Mouse (Mus musculus) neural tube, embryonic 15.5 days (tissue): ENCODE data around the gene Rab10. TPM values are rescaled to one million over a fixed set of nuclear protein-coding genes. Genes with fewer than 3 reads are reported as not detected.
A peak's percentile ranks its signal among the peaks of the same experiment; 100 is the strongest.
"Not testable (repeated sequence)": the region's sequence is repeated elsewhere in the genome, so short reads cannot be mapped to it uniquely, and the experiment has no call there.

Experiments
- ATAC-seq: fragments of 200-750 bp; cut with Nextera tagmentation; 2 replicates; pipeline ENCODE4 v1.8.0; 2017; ENCODE audit warnings: mild to moderate bottlenecking, moderate TSS enrichment, moderate library complexity; ENCODE audit not compliant: low FRiP score
- H3K27ac ChIP-seq: fragments of 300-500 bp; sonication (generic); replicated peaks from 2 replicates; pipeline ENCODE4 v1.5.1; 2015; ENCODE audit warnings: mild to moderate bottlenecking, inconsistent platforms
- H3K27me3 ChIP-seq: fragments of 300-500 bp; sonication (generic); replicated peaks from 2 replicates; pipeline ENCODE4 v1.6.1; 2015; ENCODE audit warnings: inconsistent platforms
- H3K36me3 ChIP-seq: fragments of 300-500 bp; sonication (generic); 2 replicates; pipeline ENCODE4 v1.6.1; 2015; ENCODE audit warnings: inconsistent platforms
- H3K4me1 ChIP-seq: fragments of 300-500 bp; sonication (generic); 2 replicates; pipeline ENCODE4 v1.6.1; 2015; ENCODE audit warnings: inconsistent platforms
- H3K4me2 ChIP-seq: fragments of 300-500 bp; sonication (generic); 2 replicates; pipeline ENCODE4 v1.6.1; 2015; ENCODE audit warnings: inconsistent platforms, mild to moderate bottlenecking, moderate library complexity
- H3K4me3 ChIP-seq: fragments of 300-500 bp; sonication (generic); replicated peaks from 2 replicates; pipeline ENCODE4 v1.5.1; 2015; ENCODE audit warnings: mild to moderate bottlenecking, inconsistent platforms
- H3K9ac ChIP-seq: fragments of 300-500 bp; sonication (generic); replicated peaks from 2 replicates; pipeline ENCODE4 v1.6.1; 2015; ENCODE audit warnings: mild to moderate bottlenecking, inconsistent platforms
- H3K9me3 ChIP-seq: fragments of 300-500 bp; sonication (generic); replicated peaks from 2 replicates; pipeline ENCODE4 v1.6.1; 2016; ENCODE audit warnings: inconsistent platforms
- WGBS: fragments of 180-500 bp; shearing (Covaris S2); methylation state at CpG from one replicate; pipeline ENCODE4 v1.1.7; 2015; ENCODE audit warnings: mixed read lengths; 5-methylcytosine and 5-hydroxymethylcytosine counted together
- polyA plus RNA-seq: library from polyadenylated mRNA; unstranded; fragments of >200 nt; fragmentation: Nextera tagmentation; extraction: Ambion mirVana; gene quantifications from 2 replicates; pipeline ENCODE4 v1.2.1, GENCODE M21; 2015

Rab10 gene
- polyA plus RNA-seq, 1 experiment from 2014 or later = 148 TPM

DNA sequence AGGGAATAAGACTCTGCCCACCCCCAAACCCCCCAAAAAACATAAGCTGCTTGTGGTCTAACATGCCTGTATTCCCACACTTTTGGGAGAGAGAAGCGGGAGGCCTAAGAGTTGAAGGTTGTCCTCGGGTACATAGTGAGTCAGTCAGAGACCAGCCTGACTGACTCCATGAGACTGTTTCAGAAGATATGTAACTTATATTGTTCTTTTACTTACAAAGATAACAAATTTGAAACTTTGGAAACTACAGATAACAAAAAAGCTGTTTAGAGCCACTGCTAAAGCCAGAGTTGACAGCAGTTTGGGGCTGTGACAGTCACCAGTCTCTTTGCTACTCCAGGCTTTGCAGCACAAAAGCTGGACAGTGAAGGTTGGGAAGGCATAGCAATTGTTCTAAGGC is 15.5 kb upstream of the Rab10 start:
- H3K27ac ChIP-seq = no peak overlapping the region
- no peak overlapping the region for H3K9ac ChIP-seq
- WGBS = 93% methylated on average over 2 of the region's 2 CpGs
- no peak overlapping the region for H3K4me3 ChIP-seq
- H3K9me3 ChIP-seq = no peaks in the 10 kb centered on the region
- H3K36me3 ChIP-seq = no peaks in the 10 kb centered on the region
- H3K27me3 ChIP-seq = no peaks in the 10 kb centered on the region
- H3K4me1 ChIP-seq = no peaks in the 10 kb centered on the region
- no peak for ATAC-seq
- no peak overlapping the region for H3K4me2 ChIP-seq

GRCm38 (mm10) chr12:3323241-3323640 is 13.5 kb upstream of the Rab10 start:
- Histone ChIP-seq H3K9ac (no peak overlapping the region), H3K9me3 (no peaks in the 10 kb centered on the region), H3K4me1 (no peaks in the 10 kb centered on the region), H3K4me3 (no peak overlapping the region), H3K27ac (no peak overlapping the region), H3K36me3 (no peaks in the 10 kb centered on the region), H3K4me2 (no peak overlapping the region), H3K27me3 (no peaks in the 10 kb centered on the region)
- no peak for ATAC-seq
- WGBS = 83% methylated on average over 6 of the region's 6 CpGs

GRCm38 (mm10) chr12:3319377-3319776 is 9.6 kb upstream of the Rab10 start:
- Histone ChIP-seq H3K27ac (no peak overlapping the region), H3K4me3 (no peak overlapping the region), H3K4me1 (no peaks in the 10 kb centered on the region), H3K27me3 (no peaks in the 10 kb centered on the region), H3K9ac (no peak overlapping the region), H3K4me2 (no peak overlapping the region), H3K36me3 (no peaks in the 10 kb centered on the region), H3K9me3 (no peaks in the 10 kb centered on the region)
- ATAC-seq = no peak
- 76% methylated on average over 4 of the region's 4 CpGs for WGBS

- WGBS = 75% methylated on average over 3 of the region's 3 CpGs
- no peak overlapping the region for H3K4me3 ChIP-seq
- no peak overlapping the region for H3K9ac ChIP-seq
- no peaks in the 10 kb centered on the region for H3K27me3 ChIP-seq
- H3K27ac ChIP-seq = no peak overlapping the region
- H3K4me2 ChIP-seq = no peak overlapping the region
- H3K9me3 ChIP-seq = no peaks in the 10 kb centered on the region
- no peaks in the 10 kb centered on the region for H3K36me3 ChIP-seq
- ATAC-seq = no peak
- H3K4me1 ChIP-seq = no peaks in the 10 kb centered on the region
Measured at GRCm38 (mm10) chr12:3316937-3317336, 7.2 kb upstream of the Rab10 start.

DNA sequence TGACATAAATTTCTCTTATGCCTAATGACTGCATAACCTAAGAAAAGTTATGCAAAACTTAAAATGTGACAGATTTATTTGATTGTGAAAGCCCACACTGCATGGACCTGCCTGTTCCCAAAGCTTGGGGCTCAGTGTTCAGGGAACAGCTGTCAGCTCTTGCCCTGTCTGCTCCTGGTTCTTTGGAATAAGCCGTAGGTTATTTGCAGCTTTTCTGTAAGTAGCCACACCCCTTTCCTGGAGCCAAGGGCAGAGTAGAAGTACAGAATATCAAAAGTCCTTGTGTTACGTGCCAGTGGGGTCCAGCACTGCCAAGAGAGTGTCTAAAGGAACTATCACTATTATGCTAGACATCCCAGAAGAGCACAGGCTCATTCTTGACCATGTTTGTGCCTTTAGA is 6.3 kb upstream of the Rab10 start:
- WGBS = 46% methylated on average over 2 of the region's 2 CpGs

DNA sequence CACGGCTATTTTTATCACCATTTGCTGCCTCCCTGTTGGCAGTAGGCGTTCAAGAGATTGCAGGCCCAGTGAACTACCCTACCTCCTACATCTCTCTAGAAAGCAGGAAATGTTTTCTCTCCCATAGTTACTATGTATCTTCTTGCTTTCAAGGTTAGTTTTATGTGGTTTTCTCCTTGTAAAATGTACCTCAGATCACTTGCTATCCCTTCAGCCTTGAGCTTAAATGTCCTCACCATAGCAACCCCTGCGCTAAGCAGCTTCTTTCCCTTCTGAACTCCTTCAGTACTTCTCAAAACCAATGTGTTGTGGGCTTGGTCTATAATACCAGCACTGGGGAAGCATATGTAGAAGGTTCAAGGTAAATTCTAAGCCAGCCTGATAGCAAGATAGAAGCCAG is 3.1 kb upstream of the Rab10 start:
- Histone ChIP-seq H3K27ac (no peak overlapping the region), H3K9me3 (no peaks in the 10 kb centered on the region), H3K36me3 (no peaks in the 10 kb centered on the region), H3K27me3 (no peaks in the 10 kb centered on the region), H3K4me2 (no peak overlapping the region), H3K4me1 (peaks cover 9% of the 10 kb centered on the region), H3K9ac (no peak overlapping the region), H3K4me3 (no peak overlapping the region)
- 82% methylated on average over 3 of the region's 3 CpGs for WGBS
- no peak for ATAC-seq

More for the DNA sequence above, 6.3 kb upstream of the Rab10 start:
- Histone ChIP-seq H3K27ac (no peak overlapping the region), H3K36me3 (no peaks in the 10 kb centered on the region), H3K9ac (no peak overlapping the region), H3K4me1 (peaks cover under 1% of the 10 kb centered on the region), H3K27me3 (no peaks in the 10 kb centered on the region), H3K4me3 (no peak overlapping the region), H3K9me3 (no peaks in the 10 kb centered on the region), H3K4me2 (no peak overlapping the region)
- no peak for ATAC-seq

- no peak for ATAC-seq
Measured at GRCm38 (mm10) chr12:3310321-3310692, 538 bp upstream of the Rab10 start.

GRCm38 (mm10) chr12:3308541-3309241 is 1.1 kb downstream of the Rab10 start:
- Histone ChIP-seq H3K4me2 (peak overlapping the region; percentile 72), H3K4me1 (peaks cover 32% of the 10 kb centered on the region), H3K27ac (peak overlapping the region; percentile 95), H3K36me3 (no peaks in the 10 kb centered on the region), H3K9ac (peak overlapping the region; percentile 84), H3K27me3 (no peaks in the 10 kb centered on the region), H3K9me3 (no peaks in the 10 kb centered on the region), H3K4me3 (peak overlapping the region; percentile 86)
- 3% methylated on average over 19 of the region's 19 CpGs for WGBS
- no peak; the same call in 1 of the 2 replicates for ATAC-seq

More at GRCm38 (mm10) chr12:3310321-3310692, 538 bp upstream of the Rab10 start:
- Histone ChIP-seq H3K4me2 (peak overlapping the region; percentile 76), H3K4me1 (peaks cover 28% of the 10 kb centered on the region), H3K9me3 (no peaks in the 10 kb centered on the region), H3K9ac (peak overlapping the region; percentile 65), H3K27ac (peak overlapping the region; percentile 84), H3K27me3 (no peaks in the 10 kb centered on the region), H3K4me3 (peak overlapping the region; percentile 86), H3K36me3 (no peaks in the 10 kb centered on the region)
- WGBS = 3% methylated on average over 15 of the region's 15 CpGs

- Histone ChIP-seq H3K4me3 (peak overlapping the region; percentile 86), H3K27ac (no peak overlapping the region), H3K4me2 (peak overlapping the region; percentile 72), H3K27me3 (no peaks in the 10 kb centered on the region), H3K9me3 (no peaks in the 10 kb centered on the region), H3K4me1 (peaks cover 32% of the 10 kb centered on the region), H3K36me3 (no peaks in the 10 kb centered on the region), H3K9ac (peak overlapping the region; percentile 45)
- ATAC-seq = no peak
- 40% methylated on average over 6 of the region's 6 CpGs for WGBS
Measured at GRCm38 (mm10) chr12:3307587-3307986, 2.2 kb downstream of the Rab10 start.

- 91% methylated on average over 2 of the region's 2 CpGs for WGBS
- Histone ChIP-seq H3K4me2 (no peak overlapping the region), H3K4me1 (peaks cover 24% of the 10 kb centered on the region)
Measured at GRCm38 (mm10) chr12:3305238-3305637, 4.5 kb downstream of the Rab10 start.

GRCm38 (mm10) chr12:3297622-3298021 is 12.1 kb downstream of the Rab10 start:
- H3K9me3 ChIP-seq, H3K4me1 ChIP-seq, H3K27me3 ChIP-seq, ATAC-seq, H3K4me3 ChIP-seq, H3K9ac ChIP-seq, H3K4me2 ChIP-seq, H3K27ac ChIP-seq, H3K36me3 ChIP-seq: not testable (repeated sequence)
- 94% methylated on average over 6 of the region's 6 CpGs for WGBS

More at GRCm38 (mm10) chr12:3305238-3305637, 4.5 kb downstream of the Rab10 start:
- Histone ChIP-seq H3K27ac (no peak overlapping the region), H3K4me3 (no peak overlapping the region), H3K36me3 (no peaks in the 10 kb centered on the region), H3K27me3 (no peaks in the 10 kb centered on the region), H3K9me3 (no peaks in the 10 kb centered on the region), H3K9ac (no peak overlapping the region)
- ATAC-seq = no peak

DNA sequence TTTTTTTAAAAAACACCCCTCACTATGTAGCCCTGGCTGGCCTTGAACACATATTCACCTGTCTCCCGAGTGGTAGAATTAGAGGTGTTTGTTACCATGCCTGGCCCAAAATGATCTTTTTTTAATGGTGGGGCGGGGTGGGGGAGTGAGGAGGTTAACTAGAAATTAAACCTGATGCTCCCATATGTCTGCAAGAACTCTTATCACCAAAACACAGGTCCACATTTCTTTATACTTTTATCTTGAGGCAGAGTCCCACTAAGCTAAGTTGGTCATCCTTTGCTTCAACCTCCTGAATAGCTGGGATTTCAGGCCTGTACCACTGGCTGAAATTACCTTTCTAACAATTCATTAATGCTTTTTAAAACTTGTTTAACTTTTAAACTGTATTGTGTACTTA is 13.7 kb downstream of the Rab10 start:
- Histone ChIP-seq H3K4me2 (no peak overlapping the region), H3K9me3 (no peaks in the 10 kb centered on the region), H3K4me1 (no peaks in the 10 kb centered on the region; the same call in 1 of the 2 replicates), H3K27me3 (no peaks in the 10 kb centered on the region), H3K9ac (no peak overlapping the region), H3K36me3 (peaks cover 5% of the 10 kb centered on the region), H3K4me3 (no peak overlapping the region), H3K27ac (no peak overlapping the region)
- WGBS = 87% methylated on average over 2 of the region's 2 CpGs
- ATAC-seq = no peak
